Mouse (Mus musculus): ENCODE measurements at regions not wholly inside any gene's neighbourhood (a gene's known extent, or its start where the extent isn't known, plus 50 kb on each side); places are given as distances from the start of the nearest gene placed in this dataset.
A peak's percentile ranks its signal among the peaks of the same experiment; 100 is the strongest.
"Not testable (repeated sequence)": the region's sequence is repeated elsewhere in the genome, so short reads cannot be mapped to it uniquely, and the experiment has no call there.

DNA sequence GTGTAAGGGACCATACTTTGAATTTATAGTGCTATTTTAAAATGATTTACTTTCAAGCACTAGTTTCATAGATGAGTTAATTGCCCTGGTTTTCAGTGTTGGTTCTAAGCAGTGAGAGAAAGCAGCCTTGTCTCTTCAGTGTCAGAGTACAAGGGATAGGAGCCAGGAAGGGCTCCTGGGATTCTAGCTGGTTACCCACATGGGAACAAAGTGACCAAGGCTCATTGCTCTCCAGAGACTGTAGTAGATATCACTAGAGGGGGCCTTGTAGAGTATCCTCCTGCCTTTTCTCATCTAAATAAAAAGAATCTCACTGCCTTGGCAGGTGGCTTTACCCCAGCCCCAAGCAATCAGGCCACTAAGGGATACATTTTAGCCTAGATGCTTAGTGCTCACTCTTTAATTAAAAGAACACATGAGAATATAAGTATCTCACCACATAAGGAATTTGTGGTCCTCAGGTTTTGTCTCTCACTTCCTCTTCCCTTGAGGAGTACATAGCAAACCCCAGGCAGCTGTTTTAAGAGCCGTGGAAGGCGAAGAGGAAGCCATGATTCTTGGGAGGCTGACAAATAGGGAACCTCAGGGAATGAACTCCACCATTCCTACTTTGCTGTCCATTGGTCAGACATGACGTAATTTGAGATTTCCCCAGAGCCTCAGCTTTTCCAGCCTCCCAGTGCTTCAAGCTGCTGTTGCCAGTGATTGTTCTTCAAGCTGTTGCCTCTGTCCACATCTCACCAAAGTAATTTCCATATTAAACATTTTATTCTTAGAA lies 449.2 kb upstream of the Ube2e3 start:
- no peak for DNase-seq (ENCODE audit: low spot score)

DNA sequence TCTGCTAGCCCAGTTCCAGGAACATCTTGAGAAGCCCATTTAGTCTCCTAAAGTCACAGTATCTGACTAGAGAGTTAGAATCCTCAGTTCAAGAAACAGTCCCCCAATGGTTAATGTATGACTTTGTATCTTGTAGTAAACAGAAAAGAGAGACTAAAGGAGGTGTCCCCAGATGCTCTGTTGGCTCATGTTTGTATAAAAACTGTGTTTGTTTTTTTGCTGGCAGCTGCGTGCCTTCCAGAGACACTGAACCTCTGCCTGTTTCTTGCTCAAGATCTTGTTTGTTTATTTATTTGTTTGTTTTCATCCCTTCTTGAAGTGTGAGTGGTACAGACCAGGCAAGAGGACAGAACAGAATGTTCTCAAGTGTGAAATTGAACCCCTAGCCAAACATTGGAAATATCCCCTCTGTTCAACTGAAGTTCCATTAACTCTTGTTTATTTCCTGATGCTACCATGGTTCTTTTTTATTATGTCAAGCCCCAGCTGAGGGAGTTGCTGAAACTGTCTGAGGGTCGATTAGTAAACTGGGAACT lies 451.3 kb upstream of the Ube2e3 start:
- no peak for DNase-seq (ENCODE audit: low spot score)

DNA sequence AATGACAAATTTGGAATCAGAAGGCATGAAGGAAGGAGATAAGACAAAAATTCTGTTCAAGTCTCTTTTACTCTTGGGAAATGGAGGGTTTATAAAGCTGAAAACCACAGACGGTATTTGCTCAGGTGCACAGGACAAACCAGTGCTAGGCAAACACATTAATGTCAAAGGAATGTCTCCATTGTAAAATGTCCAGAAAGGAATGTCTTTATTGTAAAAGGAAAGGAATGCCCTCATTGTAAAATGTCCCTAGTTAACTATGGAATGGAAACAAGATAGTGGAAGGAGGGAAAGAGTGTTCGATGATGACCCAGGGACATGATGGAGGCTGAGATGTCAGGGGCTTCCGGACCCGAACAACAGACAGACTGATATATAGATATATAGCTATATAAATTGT lies 454.9 kb upstream of the Ube2e3 start:
- DNase-seq (ENCODE audit: low spot score): no peak

DNA sequence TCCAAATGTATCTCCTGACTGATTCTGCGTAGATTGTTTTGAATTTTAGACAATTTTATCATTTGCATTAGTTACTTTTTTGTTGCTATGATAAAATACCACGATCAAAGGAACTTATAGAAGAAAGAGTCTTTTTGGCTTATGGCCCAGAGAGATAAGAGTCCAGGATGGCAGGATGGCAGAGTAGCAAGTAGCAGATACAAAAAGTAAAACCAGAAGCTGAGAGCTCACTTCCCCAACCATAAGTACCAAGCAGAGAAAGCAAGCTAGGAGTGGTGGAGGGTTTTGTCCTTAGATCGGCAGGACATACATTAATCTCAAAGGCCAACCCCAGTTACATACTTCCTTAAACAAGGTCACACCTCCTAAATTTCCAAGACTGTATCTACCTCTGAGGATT lies 457.7 kb upstream of the Cwc22 start:
- no peak for DNase-seq (ENCODE audit: low spot score)

DNA sequence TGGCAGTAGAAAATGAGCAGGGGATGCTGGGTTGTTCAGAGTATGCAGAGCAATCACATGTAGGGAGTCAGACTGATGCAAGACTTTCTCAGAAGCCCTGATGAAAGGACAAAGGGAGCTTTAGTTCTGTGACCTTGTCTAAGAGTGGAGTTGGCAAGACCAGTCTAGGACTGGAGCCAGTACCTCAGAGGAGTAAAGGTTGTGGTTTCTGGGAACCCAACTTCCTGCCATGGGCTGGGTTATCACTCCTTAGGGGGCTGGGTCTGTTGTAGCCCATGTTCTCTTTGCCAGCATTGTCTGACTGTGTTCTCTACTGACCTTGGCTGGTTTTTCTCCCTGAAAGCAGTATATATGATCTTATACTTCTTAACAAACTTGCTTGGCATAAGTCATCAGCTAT lies 453.1 kb upstream of the Cwc22 start:
- DNase-seq (ENCODE audit: low spot score): no peak

DNA sequence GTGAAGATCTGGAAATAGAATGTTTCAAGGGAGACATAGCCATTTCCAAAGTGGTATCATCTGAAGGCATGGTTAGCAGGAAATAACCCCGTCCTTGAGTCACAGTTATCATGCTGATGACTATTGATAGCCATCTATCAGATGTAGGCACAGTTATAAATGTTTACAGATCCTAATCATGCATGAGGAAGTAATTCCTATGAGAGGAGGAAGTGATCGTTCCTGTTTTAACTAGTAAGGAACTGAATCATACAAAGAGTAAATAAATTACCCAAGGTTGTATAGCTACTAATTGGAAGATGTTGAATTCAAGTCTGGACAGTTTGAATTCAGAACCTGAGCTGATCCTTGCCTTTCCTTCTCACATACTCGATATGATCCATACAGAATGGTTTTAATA lies 450.7 kb upstream of the Cwc22 start:
- DNase-seq (ENCODE audit: low spot score): no peak

DNA sequence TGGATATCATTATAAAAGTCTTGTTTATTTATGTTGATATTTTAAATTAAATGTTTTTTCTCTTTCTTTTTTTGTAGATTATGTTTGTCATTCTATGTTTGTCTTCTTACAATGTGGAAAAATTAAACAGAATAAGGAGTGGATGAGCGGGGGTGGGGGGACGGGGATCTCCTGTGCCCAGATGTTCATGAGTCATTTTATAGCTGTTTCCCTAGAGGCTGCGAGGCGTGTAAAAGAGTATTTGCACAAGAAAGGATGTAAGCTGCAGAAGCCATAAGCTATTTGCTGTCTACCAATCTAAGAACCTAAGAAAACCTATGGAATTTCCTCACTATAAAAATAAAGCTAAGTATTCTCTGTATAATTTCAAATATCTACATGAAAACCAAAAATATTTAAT lies 446.9 kb upstream of the Cwc22 start:
- DNase-seq (ENCODE audit: low spot score): no peak

DNA sequence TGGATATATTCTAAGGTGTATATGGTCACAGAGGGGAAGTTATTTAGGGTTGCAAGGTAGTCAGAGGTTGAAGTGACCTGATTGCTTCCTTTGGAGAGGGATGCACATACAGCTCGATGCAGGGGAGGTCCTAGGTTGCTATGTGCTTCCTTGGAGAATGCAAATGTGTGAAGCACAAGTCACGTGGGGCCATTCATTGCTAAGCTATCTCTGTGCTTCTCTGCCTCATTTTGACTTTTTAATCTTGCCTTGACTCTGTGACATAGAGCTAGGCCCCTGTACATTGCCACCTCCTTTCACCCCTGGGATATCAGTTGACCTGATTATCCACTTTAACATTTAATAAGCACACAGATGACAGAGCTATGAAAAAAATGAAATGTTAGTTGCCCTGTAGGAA lies 446.2 kb upstream of the Cwc22 start:
- no peak for DNase-seq (ENCODE audit: low spot score)

DNA sequence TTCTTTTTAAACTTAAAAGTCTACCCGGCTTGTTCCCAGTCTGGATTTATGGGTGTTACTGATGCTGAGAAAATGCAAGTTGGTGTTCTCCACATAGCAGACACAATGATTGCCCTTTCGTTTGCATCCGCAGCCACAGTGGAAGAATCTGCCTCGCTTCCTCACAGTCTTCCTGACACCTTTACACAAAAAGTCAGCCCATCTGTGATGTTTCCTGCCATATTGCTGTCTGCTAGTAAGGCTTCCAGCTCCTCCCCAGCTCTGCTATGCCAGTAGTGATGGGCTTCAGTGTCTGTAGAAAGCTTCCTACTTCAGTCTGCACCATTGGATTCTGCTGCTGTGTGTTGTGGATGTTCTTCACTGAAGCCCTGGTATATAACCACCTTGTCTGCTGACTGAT lies 441.8 kb upstream of the Cwc22 start:
- DNase-seq (ENCODE audit: low spot score): peak; percentile 27

DNA sequence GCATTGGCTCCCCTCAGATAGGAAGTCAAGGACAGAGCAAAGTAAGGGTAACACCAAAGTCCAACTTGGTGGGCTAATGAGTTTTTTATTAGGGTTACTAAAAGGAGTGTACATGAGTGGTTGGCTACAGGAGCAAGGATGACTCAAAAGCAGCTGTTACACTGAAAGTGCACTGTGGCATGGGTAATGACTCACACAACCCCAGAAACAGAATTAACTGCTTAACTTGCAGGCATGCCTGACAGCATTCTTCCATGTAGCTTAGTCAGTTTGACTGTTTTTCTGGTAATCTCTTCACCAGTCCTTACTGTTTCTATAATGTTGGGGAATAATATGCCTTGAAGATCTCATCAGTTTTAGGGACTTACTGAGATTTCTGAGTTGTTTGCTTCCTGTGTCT lies 435.1 kb upstream of the Cwc22 start:
- no peak for DNase-seq (ENCODE audit: low spot score)

DNA sequence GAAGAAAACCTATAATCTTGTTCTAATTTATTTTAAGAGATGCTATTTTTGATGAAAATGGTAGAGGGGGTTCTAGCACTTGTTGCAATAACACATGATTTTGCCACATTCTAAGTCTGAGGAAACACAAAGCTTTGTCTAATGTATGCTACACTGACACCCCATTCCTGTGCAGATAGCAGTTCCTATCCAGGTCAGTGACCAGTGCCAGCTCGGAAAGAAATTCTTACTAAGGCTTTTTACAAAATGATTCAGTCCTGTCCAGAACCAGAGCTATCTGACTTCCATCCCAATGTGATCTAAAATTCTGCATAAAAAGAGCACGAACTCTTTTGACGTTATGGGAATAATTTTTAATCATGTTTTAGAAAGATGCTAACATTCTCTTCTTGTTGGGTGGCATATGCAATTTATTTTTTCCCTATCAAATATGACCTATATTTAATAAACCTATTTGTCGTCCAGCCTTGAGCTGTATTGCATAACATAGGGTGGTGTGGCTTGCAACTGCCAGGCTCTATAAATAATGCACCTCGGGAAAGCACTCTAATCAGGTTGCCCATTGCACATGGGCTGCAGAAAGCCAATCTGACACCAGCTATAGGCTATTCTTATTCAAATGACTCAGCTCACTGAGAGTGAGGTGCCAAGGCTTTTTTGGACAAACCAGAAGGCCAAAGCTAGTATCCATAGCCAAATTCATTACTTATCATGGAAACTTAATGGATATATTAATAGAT lies 385.7 kb upstream of the Cwc22 start:
- no peak for DNase-seq (ENCODE audit: low spot score)

DNA sequence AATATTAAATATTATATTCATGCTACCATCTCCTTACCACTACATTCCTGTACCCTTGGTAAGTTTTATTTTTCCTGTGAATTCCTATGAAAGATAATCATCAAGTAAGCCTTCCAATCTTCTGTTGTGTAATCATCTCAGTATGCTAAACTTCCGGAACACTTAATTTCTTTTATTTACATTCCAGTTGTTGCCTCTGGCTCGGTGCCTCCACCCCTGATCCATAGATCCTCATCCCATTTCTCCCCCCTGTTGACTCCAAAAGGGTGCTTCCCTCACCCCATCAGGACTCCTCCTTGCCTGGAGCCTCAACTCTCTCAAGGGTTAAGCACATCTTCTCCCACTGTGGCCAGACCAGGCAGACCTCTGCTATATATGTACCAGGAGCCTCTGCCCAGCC lies 379.9 kb upstream of the Cwc22 start:
- no peak for DNase-seq (ENCODE audit: low spot score)

DNA sequence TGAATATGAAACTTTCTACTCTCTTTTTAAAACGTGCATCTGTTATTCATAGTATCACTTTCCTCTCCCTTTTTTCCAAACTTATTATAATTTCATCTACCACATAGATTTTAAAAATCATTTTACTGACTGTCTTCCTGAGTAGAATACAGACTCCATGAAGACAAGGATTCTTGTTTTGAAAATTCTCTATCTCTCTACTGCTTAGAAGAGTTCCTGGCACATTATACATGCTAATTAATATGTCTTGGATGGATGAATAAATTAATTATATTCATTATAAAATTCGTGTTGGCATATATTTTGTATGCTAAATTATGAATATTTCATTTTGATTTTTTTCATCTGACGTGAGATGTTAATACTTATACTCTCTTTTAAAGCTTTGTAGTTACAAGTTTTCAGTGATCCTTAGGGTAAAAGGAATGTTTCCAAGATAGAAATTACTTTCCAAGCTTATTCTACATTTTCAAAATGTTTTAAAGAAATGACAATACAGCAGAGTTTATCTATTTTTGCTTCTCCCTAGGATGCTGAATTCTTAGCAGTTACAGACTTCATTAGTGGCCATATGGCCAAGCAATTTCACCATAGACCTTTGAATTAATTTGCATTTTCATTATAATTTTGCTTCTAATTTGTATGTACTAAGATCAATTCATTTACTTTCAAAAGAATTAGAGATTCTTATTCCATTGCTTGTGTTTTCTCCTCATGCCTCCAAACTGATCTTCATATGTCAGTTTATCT lies 376.2 kb upstream of the Cwc22 start:
- DNase-seq (ENCODE audit: low spot score): no peak

DNA sequence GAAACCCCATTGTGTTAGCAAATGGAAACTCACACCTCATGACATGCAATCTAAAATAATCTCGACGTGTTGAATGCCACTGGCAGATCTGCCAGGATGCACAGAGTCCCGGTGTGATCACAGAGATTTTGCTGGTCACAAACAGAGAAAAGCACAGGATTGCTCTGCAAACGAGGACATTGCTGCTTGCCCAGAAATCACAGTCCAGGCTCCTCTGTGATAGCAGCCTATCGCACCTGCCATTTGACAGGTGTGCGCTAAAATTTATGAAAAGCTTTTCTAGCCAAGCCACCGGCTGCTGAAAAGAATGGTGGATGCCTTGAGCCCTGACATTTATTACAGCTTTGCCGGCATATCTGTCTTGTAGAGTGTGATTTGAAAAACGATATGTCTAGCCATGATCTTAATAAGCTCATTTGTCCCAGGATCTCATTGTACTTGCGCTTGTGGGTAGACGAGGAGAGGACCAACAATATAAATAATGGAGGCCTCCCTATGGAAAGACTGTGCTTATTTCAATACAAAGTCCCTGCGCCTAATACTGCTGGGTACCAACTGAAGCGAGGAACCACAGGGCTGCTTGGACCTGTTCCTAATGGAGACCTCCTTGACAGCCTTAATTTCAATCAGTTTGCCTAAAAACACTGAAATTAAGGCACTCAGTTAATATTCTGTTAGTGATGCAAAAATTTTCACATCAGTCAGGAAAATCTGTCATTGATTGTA lies 365.8 kb upstream of the Cwc22 start:
- DNase-seq (ENCODE audit: low spot score): no peak

DNA sequence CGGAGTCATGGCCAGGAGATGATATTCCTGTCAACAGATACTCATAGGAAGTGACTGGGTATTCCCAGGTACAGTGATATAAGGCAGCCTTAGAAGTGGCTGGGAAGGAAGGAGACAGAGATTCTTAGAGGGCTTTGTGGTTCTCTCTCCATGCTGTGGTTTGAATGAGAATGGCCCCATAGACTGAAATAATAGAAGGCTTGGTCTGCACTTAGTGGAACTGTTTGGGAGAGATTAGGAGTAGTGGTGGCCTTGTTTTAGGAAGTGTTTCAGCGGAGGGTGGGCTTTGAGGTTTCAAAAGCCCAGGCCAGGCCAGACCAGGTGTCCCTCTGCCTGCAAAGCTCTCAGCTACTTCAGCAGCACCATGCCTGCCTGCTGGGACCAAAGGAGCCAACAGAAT lies 363.2 kb upstream of the Cwc22 start:
- no peak for DNase-seq (ENCODE audit: low spot score)

DNA sequence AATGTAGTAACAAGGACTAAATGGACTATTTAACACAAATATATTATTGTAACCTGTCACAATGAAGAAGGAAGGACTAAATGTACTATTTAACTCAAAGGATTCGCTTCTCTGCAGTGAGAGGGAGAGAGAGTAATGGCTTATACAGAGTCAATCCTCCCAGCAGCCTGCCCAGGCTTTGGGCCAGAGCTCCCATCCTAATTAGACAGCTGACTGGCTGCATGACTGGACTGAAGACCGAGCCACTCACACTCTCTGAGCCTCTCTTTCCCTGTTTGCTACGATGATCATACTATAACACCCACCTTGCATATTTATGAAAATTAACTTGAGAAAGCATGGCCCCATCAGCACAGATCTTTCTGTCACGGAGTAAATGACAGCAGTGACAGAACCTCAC lies 360.7 kb upstream of the Cwc22 start:
- no peak for DNase-seq (ENCODE audit: low spot score)

DNA sequence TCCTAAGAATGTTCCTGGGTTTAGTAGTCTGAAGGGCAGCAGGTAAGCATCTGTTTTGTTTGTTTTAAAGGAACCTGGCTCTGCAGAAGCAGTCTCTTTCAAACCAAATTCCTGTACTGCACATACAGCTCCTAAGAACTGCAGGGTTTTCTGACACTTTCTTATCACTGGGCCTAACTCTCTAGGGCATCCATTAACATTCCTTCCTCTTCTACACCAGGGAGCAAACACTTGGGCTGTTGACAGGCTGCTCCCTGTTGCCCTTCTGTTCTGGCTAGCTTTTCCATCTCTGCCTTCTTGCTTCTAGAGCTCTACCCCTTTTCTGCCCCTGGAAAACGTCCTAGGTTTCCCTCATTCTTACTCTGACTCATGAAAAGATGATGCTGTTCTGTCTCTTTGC lies 345.5 kb upstream of the Cwc22 start:
- no peak for DNase-seq (ENCODE audit: low spot score)

DNA sequence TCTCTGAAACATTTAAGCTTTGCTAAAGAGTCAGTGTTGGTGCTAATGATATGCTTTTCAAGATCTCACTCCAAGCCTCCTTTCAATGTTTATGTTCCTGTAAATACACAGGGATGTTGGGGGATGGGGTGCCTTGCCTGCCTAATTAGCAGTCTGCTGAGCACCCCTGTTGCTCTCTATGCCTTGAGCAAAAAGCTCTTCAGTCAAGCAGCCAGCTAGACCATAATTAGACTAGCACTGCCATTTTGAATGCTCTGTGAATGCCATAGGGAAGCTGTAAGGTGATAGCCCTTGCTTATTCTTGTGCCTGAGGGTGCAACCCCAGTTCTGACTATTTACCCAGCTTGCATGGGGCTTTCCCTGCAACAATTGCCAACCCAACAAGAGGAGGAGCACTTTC lies 338.6 kb upstream of the Cwc22 start:
- no peak for DNase-seq (ENCODE audit: low spot score)

DNA sequence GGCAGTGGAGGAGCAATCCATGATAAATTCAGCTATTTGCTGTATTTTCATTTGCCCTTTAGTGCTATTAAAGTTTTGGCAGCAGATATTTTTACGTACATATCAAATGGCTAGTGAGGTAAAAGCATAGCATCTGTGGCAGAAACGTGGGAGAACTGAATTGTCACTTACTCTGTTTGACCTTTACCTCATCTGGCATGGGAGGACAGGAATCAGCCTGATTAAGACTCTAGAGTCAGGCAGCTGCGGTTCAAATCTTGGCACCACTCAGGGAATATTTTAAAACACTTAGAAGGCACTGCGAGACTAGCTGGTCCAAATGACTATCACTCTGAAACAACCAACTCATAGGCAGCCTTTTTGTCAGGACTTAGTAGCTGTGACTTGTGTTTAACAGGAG lies 337.4 kb upstream of the Cwc22 start:
- DNase-seq (ENCODE audit: low spot score): no peak

DNA sequence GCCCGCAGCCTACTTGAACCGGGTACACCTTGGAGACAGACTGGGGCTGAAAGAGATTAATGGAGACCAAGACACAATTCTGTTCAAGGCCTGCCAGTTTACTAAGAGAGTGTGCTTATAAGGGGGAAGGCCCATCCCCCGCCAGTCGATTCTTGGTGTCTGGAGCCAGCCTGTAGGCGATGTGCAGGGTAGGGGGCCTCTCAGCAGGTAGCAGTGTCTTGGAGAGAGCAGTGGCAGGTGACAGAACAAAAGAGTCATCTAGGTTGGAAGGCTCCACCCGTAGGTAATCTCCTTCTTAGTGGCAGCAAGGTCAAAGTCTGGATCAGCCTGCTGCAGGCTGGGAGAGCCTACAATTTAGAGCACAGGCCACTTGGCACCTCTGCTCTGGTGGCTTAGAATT lies 335.7 kb upstream of the Cwc22 start:
- DNase-seq (ENCODE audit: low spot score): not testable (repeated sequence)

DNA sequence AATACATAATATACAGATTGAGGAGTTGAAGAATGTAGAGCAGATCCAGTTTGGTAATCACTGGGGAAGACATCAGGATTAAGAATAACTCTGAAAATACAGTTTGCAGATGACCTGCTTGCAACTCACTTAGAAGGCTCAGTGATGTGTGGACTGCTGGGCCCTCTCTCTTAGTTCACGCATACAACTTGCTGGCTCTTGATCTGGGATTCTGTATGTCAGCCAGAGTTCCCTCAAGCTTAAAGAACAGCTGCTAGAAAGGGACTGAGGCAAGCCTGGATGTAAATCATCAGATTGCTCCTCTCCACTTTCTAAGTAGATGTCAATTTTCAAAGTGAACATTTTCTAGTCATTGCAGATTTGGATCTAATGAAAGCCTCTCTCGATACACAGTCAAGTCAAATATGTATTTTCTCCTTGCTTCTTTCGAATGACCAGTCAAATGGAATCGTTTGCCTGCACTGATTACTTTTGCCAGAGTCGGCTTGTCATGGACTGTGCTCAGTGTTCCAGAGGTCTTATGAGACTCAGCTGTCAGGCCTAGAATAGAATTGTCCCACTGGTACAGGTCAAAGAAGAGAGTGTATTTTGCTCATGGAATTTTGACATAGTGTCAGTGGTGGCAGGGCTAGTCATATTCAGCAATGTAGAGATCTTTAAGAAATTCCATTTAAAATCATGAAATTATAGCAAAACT lies 334.2 kb upstream of the Cwc22 start:
- DNase-seq (ENCODE audit: low spot score): no peak
